Mouse (Mus musculus) heart, embryonic 11.5 days (tissue): ENCODE measurements around the gene Olfr26. TPM values are rescaled to one million over a fixed set of nuclear protein-coding genes. Genes with fewer than 3 reads are reported as not detected.

ENCODE experiments used
- polyA plus RNA-seq: library from polyadenylated mRNA; unstranded; fragments of >200 nt; fragmentation: Nextera tagmentation; extraction: Ambion mirVana; gene quantifications from 2 replicates; pipeline ENCODE4 v1.2.1, GENCODE M21; 2014

Gene Olfr26
- polyA plus RNA-seq, 1 experiment from 2014 or later, result not detected

Other genes starting within 250 kb of the Olfr26 start
- not detected in 2 replicates for gene Olfr914, start 250.0 kb upstream of the Olfr26 start, polyA plus RNA-seq
- gene Olfr916, start 195.2 kb upstream of the Olfr26 start, polyA plus RNA-seq, result not detected in 2 replicates
- not detected in 2 replicates for gene Olfr917, start 189.2 kb upstream of the Olfr26 start, polyA plus RNA-seq
- not detected in 2 replicates for gene Olfr918, start 180.5 kb upstream of the Olfr26 start, polyA plus RNA-seq
- gene Olfr919, start 151.4 kb upstream of the Olfr26 start, polyA plus RNA-seq, result not detected in 2 replicates
- gene Vwa5a, start 136.8 kb upstream of the Olfr26 start, polyA plus RNA-seq, result 19.0 and 22.5 TPM in 2 replicates
- gene Olfr920, start 102.8 kb upstream of the Olfr26 start, polyA plus RNA-seq, result 0.03 TPM in 1 of 2 replicates, not detected in the other
- not detected in 2 replicates for gene Olfr921, start 82.0 kb upstream of the Olfr26 start, polyA plus RNA-seq
- gene Olfr922, start 40.4 kb upstream of the Olfr26 start, polyA plus RNA-seq, result not detected in 2 replicates
- not detected in 2 replicates for gene Olfr923, start 28.5 kb upstream of the Olfr26 start, polyA plus RNA-seq
- gene Olfr924, start 10.6 kb upstream of the Olfr26 start, polyA plus RNA-seq, result not detected in 2 replicates
- gene Olfr926, start 22.1 kb downstream of the Olfr26 start, polyA plus RNA-seq, result not detected in 2 replicates
- not detected in 2 replicates for gene Olfr930, start 74.7 kb downstream of the Olfr26 start, polyA plus RNA-seq
- not detected in 2 replicates for gene Olfr933, start 117.3 kb downstream of the Olfr26 start, polyA plus RNA-seq
- gene Olfr934, start 133.3 kb downstream of the Olfr26 start, polyA plus RNA-seq, result not detected in 2 replicates
- not detected in 2 replicates for gene Olfr935, start 144.6 kb downstream of the Olfr26 start, polyA plus RNA-seq
- gene Olfr146, start 168.3 kb downstream of the Olfr26 start, polyA plus RNA-seq, result not detected in 2 replicates
- not detected in 2 replicates for gene Olfr937, start 209.9 kb downstream of the Olfr26 start, polyA plus RNA-seq
- gene Olfr938, start 223.8 kb downstream of the Olfr26 start, polyA plus RNA-seq, result not detected in 2 replicates